Mouse (Mus musculus): ENCODE data around the gene Gm5108.

- peak; percentile 100 for TF ChIP-seq CTCF (IDR thresholded peaks at IDR 0.05)
- peak; percentile 82 for TF ChIP-seq EP300 (IDR thresholded peaks at IDR 0.05; ENCODE audit: insufficient read depth, low read depth, low read length)
Observed at GRCm38 (mm10) chr5:68012618-68013017, 71.1 kb downstream of the Gm5108 start.

All from heart, adult 2 months (tissue).